Mouse (Mus musculus): ENCODE data around the gene Med13.

Med13 gene

DNA sequence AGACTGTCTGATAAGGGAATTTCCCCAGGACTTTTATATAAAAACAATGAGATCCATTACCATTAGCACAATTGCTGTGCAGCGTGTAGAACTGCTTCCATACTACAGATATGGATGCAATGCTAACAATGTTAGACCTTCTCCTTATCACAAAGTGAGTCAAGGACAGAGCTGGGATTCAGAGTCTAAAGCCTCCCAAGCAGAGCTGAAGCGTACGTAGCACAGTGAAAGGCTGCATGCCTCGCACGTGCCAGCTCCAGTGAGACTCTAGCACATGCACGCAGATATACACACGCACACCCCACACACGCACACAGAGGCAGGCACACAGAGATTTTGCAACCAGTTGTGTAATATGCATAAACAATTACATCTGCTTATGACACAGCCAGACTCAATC lies 71.7 kb downstream of the Med13 start:
- no peak for DNase-seq

DNA sequence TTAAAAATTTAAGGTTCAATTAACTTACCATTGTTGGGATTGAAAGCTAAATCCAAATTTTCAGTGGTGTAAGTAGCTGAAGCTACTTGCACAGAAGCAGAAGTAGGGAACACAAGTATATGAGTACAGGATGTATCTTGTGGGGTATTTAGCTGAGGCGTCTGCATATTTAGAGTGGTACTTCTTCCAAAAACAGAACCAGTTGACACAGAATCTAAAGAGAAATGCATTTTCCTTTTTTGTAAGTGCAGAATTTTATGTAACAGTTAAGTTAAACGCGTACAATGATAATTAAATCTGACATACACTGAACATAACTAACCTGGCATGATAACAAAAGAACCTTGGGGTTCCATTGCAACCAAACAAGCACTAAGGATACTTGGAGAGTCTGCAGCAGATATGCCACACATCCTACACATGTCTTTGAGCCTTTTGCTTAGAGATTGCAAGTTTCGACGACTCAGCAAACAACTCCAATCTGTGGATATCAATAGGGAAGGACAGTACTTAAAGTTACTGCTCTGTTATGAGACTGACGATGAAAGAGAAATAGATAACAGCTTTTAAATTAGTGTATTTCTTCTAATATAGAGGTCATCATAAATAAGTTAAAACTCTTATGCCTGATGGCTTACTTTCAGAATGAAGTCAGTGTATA lies 78.8 kb downstream of the Med13 start:
- no peak for DNase-seq

DNA sequence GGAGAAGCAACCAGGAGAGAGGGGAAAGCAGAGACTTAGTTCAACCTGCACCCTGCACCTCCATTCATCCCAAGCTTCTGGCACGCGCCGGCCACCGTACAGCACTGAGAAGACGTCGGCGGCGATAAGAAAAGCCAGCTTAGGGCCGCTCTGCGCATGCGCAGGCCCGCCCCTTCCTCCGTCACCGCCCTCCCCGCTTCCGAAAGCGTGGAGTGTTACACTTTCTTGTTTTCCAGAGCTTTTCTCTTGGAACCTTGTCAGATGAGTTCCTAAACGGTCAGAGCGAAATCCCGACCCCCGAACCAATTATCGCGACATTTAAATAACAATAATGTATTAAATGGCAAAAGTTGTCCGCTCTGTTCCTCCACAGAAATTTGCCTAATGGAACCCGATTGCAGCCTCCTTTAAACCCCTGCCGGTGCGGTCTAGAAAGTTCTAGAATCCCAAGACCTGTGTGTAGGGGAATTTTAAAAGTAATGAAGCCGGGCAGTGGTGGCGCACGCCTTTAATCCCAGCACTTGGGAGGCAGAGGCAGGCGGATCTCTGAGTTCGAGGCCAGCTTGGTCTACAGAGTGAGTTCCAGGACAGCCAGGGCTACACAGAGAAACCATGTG lies 99.8 kb downstream of the Med13 start, which contains the start of gene Ints2:
Gene Ints2, minus strand, starts transcription at position 116 of the 617 bp plus-strand sequence.
- DNase-seq, result peak; percentile 91 to 93

DNA sequence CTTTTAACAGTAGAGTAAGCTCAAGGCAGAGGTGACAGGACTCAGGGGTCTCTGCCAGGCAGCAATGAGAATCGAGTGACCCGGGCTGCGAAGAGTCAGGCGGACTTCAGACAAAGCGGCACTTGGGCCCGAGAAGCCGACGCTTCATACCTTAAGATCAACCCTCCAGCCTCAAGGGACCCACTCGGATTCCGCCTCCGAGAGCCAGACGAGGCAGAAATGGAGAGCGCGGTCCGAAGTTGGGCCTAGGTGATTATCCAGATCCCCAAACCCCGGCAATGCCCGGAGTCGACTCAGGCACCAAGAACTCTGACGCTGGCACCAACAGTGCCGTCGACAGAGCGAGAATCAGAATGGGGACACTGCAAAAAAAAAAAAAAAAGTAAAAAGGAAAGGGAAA lies 100.3 kb downstream of the Med13 start:
- DNase-seq, result no peak

GRCm38 (mm10) chr11:86253342-86253741 lies 104.1 kb downstream of the Med13 start:
- DNase-seq, result no peak

GRCm38 (mm10) chr11:86232446-86232845 lies 125.0 kb downstream of the Med13 start:
- no peak for DNase-seq

DNA sequence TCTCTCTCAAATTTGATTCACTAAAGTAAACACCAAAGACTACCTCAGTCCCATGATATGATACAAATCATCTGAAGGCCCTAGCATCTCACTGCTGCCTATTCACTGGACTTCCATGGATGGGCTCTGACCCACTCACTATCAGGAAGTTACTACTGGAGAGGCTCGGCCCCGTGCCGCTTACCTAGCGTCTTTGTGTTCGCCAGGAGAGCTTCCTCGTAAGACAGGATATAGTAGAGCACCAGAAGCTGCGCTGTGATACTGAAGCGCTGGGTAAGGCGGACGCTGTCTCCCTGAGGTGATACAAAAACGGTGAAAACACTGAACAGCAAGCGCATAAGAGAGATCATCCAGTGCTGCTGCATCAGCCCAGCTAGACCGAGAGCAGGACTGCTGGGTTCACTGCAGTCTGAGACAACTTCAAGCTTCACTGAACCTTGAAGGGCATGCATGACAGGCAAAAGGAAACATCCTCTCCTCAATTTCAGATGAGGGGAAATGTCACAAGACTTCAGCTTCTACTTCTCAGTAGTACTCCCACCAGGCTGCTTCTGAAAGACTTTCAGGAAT lies 125.5 kb downstream of the Med13 start:
- DNase-seq, result no peak

- DNase-seq, result no peak
Observed at GRCm38 (mm10) chr11:86226646-86227180, 130.7 kb downstream of the Med13 start.

DNA sequence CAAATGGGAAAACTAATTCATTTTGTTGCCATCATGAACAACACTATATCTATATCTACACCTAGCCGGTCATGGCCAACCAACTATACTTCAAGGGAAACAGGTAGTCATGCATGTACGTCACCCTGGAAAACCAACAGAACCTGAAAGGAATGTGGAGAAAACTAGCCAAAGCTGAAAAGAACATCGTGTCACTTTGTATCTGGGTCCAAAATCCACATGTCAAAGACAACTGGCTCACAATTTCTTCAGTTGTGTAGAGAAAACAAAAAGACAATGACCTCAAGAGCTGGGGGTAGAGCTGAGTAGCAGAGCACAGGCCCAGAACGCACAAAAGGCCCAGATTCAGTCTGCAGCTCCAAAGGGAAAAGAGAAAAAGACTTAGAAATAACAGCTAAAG lies 131.6 kb downstream of the Med13 start:
- DNase-seq, result no peak
